Mouse (Mus musculus) testis, postnatal 10 days (tissue): ENCODE data around the gene Robo2.

Experiments used
- DNase-seq: peaks from one replicate; pipeline ENCODE4 v3.0.0; 2021; ENCODE audit warnings: low spot score

Robo2 gene

DNA sequence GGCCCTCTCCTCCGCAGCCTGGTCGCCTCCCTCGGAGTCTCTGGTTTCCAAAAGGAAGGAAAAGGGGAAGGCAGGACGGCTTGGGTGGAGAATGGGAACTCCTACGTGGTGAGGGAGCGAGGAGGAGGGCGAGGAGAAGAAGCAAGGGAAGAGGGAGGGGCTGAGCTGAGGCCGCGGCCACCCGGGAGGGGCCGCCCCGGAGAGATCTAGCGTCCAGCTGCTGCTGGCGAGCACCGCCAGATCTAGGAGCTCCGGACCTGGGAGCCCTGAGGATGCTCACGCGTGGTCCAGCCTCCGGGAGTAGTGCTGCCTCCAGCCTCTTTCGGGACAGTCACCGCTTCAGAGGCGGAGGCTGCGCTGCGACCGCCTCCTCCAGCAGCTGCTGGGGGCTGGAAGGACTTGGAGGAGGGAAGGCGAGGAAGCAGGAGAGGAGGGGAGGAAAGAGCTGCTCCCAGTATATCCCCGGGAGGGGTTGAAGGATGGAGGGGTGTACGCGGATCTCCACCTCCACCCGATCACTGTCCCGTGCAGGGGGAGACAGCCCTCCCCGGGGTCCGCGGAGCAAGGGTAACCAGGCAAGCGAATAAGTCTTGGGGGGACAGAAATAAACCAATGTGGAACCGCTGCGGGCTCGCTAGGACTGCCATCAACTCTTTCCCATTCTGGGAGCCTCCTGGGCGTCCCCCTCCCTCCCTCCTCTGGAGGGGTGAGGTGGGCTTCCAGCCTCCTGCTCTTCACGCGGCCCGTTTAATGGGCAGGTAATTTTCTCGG, at the start of gene Robo2:
Robo2 (minus strand) TSS at position 345 of the 771 bp plus-strand sequence.
- peak; percentile 65 for DNase-seq

GRCm38 (mm10) chr16:74458138-74458537, 46.5 kb upstream of the Robo2 start:
- no peak for DNase-seq

DNA sequence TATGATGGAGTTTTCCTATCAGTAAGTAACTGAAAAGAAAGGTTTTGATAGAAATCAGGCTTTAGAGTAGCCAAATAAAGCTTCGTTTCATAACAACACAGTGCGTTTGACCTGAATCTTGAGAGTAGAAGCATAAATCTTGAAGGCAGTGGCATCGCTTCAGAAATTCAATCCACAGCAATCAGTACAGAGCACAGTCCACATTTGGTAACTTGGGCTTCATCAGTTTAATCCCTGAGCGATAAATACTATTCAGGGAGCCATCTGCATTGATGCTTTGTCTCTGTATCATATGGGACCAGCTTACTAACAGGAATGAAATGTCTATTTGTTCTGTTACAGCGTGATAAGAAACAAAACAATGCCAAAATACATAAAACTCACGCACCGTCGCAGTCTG, 46.1 kb upstream of the Robo2 start:
- DNase-seq = no peak

DNA sequence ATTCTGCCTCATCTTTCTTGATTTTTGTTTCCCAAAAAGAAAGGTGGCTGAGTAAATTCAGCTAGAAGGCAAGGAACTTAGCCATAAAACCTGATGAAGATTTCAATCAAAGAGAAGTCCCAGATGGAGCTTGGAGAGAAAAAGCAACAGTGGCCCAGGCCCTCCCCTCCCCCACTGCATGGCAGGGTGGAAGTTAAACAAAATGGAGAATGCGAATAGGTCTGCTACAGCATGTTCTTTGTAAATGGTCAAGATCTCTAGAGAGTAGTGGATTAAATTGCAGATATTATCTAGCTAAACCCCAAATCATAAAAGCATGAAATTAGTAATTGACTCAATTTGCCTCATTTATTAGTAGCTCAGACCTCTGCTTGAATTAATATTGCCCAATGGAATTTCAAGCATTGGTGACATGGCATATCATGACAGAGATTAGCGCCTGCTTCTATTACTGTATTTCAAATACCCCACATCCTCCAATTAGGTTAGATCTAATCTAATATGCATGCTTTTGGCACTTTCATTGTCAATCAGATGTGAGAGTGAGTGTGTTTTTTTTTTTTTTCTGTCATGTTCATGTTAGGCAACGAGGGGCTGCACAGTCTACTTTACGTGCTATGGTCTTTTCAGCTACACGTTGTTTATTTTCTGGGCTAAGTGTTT, 45.3 kb upstream of the Robo2 start:
- DNase-seq = no peak

DNA sequence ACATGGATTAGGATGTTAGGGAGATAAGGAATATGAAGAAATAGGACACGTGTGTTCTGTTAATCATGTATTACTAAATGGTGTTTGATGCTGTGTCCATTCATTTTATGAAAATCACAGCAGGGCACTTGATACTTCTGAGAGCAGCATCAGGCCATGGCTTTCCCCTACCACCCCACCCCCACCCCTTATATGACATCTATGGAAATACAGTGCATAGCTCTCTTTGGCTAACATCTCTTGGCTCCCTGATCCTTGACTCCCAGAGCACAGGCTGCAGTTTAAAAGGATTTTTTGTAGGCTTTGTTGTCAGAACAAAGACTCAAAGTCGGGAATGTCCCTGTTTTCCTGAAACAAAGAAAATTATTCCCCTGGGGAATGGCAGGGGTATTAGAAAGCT, 43.6 kb upstream of the Robo2 start:
- DNase-seq = no peak

- DNase-seq = no peak
These were observed 36.4 kb upstream of the Robo2 start for GRCm38 (mm10) chr16:74448025-74448424.

- no peak for DNase-seq
These were observed 15.4 kb upstream of the Robo2 start for GRCm38 (mm10) chr16:74427071-74427470.

- no peak for DNase-seq
These were observed 8.7 kb upstream of the Robo2 start for GRCm38 (mm10) chr16:74420324-74420723.

DNA sequence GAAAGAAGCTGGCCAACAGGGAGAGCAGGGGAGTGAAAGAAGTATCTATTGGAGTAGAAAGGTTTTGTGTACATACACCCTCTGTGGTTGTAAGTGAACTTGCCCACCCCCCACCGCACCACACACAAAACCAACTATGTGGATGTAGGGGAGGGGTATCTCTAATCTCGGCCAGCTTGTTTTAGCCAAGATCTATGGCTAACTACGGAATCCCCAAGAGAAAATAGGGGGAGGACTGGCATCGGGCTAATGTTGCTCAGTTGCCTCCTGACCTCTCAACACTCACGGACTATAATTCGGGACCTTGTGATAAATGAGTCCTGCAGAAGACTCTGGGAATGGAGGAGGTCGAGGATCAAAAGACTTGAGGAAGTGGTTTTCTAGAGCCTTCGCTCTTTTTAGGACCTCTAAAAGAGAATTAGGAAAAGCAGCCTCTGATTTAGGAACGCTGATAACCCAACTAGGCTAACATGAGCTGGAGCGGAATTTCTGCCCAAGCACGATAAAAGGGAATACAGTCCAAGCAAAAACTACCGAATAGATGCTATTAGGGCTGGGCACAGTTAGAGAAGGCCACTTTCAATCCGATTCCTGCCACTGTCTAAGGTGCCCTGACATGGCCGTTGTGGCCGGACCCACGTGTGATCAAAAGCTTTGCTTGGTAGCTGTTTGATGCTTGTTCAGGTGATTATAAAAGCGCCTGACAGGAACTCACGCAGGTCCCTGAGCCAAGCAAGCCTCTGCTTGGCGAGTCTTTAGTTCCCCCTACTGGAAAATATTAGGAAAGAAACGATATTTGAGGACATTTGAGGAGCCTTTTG, 1.1 kb upstream of the Robo2 start:
- peak; percentile 41 for DNase-seq

DNA sequence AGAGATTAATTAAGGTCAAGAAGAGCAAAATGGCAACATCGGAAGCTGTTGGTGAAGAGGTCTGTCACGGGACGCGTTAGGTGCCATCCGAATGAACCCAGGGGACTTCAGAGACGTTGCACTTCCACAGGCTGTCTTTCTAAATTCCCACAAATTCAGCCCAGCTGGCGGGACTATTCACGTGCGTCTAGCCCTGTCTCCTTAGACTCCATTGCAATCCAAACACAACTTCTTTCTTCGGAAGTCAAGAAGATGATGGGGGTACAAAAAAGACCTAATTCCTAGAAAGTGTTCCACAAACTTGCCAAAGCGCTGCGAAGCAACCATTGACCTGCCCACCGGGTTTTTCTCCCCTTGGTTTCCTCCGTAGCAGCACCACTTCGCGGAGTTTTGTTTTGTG, 604 bp downstream of the Robo2 start:
- no peak for DNase-seq

DNA sequence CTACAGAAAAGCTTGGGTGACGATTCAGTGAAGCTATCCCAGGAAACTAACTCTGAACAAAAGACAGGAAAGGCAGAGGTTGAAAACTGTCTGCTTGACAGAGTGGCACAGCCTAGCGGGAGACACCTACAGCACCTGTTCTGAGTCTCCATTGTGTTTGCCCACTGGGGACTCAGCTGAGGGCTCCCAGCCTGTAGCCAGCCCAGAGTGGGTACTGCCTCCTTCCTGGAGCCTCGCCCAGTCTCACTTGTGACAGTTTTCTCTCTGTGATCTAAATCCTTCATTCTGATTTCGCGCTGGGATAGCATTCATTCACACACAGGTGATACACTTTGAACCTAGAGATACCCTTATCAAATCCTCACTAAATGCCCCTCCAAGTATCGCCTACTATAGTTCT, 1.5 kb downstream of the Robo2 start:
- DNase-seq = no peak

GRCm38 (mm10) chr16:74409548-74409947, 2.1 kb downstream of the Robo2 start:
- no peak for DNase-seq

- DNase-seq = no peak
These were observed 3.1 kb downstream of the Robo2 start for GRCm38 (mm10) chr16:74408566-74408965.

- DNase-seq = no peak
These were observed 14.3 kb downstream of the Robo2 start for GRCm38 (mm10) chr16:74397291-74397690.

GRCm38 (mm10) chr16:74395678-74396077, 15.9 kb downstream of the Robo2 start:
- no peak for DNase-seq

DNA sequence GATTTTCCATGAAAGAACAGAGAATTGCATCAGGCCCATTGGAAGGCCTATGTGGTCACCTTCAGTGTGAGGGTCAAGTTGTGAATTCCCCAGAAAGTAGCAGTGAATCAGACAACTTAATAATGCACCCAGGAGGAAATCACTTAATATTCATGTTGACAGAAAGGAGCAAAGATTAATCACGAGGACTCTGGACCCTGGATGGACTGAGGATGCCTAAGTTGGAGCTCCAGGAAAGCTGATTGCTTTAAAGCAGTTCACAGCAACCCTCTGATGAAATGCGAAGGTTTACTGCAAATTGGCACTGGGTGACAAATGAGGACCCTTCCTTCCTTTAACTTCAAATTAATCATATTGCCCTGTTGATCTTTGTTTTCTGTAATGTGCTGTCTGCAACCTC, 32.2 kb downstream of the Robo2 start:
- DNase-seq = no peak

DNA sequence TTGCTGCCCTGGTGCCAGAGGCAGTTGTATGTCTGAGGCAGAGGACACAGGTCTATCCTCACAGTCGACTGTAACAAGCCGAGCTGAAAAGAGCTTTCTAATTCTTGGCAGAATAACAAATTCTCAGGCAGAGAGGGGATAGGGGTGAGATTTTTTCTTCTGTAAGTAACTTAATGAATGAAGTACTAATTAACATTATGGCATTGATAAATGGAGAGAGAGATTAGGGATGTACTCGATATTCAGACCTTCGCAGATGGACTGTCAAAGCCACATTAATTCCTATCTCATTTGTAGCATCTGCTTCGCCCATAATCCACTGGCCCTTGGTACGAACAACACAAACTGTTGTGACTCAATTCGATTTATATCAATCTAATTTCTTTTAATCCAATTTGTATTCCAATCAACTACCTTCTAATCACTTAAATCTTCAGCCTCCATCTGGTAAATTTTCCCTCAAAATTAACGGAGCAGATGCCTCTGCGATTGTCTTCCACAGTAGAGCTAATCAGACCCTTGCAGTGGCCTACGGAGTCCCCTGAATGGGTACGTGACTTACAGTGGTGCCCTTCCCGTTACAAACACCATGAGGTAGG, 36.2 kb downstream of the Robo2 start:
- no peak for DNase-seq

- DNase-seq = no peak
These were observed 37.1 kb downstream of the Robo2 start for GRCm38 (mm10) chr16:74374540-74374939.

DNA sequence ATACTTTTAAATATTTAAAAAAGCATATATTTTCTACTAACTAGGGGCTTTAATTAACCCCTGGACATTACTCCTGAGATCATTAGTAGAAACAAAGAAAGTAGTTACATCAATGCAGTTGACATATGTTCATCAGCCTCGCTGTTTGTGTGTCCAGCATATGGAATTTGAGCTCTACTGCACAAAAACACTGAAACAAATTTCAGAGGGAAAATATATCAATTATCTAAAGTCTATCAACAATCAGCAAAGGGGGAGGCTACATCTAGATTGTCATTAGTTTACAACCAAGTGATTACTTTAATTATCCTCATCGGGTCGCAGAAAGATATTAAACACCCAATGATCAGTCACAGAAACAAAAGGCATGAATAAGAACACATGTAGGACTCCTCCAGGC, 38.2 kb downstream of the Robo2 start:
- no peak for DNase-seq

- DNase-seq = no peak
These were observed 38.7 kb downstream of the Robo2 start for GRCm38 (mm10) chr16:74372876-74373275.

DNA sequence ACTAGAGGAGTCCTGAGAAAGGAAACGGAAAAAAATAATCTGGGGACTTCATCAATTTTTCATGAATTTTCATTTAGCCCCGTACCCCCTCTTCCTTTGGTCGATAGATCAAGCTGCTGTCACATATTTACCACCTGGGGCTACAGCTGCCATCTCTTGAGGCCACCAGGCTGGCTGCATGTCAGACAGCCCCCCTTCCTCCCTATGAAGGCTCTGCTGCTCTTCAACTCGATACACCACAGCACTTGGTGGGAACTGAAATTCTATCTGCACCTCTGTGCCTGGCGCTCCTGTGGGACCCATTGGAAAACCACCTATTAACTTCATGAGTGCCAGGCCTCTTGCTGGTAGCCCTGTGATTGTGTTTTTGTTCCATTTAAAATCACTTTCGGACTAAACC, 63.2 kb downstream of the Robo2 start:
- no peak for DNase-seq

DNA sequence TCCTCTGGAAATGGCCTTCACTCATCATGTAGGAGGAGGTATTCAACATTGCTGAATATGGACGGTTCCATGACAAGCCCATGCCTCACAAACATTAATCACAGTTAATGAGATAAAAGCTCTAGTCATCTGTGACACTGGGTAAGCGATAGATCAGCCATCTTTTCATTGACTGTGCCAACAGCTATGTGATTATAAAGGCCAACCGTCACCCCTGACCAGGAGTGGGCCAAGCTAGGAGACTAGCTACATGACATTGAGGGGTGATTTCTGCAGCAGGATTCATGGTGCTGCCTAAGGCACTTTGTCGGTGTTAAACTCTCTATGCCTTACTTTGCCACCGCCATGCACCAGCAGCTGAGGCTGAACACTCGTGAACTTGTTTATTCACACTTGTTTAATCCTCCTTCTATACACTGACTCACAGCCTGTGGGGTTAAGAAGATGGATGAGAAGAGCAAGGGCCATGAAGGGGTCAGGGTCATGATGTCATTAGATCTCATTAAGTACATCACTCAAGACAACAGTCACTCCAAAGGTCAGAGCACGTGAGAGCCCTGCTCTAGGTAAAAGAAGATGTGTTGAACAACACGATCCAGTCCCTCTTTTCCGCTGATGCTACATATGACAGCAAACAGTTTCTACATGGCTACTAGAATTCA, 72.5 kb downstream of the Robo2 start:
- DNase-seq = no peak
